Mouse (Mus musculus) lung, embryonic 14.5 days (tissue): ENCODE results near the gene Jun. TPM values are rescaled to one million over a fixed set of nuclear protein-coding genes. Genes with fewer than 3 reads are reported as not detected.

Experiments
- ATAC-seq: fragments of 200-750 bp; cut with Nextera tagmentation; 2 replicates; pipeline ENCODE4 v1.8.0; 2017; ENCODE audit warnings: mild to moderate bottlenecking, moderate TSS enrichment, moderate library complexity; ENCODE audit not compliant: insufficient read depth
- DNase-seq: peaks from one replicate; pipeline ENCODE4 v3.0.0-alpha.2; 2015
- H3K27ac ChIP-seq: fragments of 300-500 bp; sonication (generic); 2 replicates; pipeline ENCODE4 v1.5.1; 2014; ENCODE audit warnings: low read depth, mild to moderate bottlenecking, moderate library complexity
- H3K27me3 ChIP-seq: fragments of 300-500 bp; sonication (generic); 2 replicates; pipeline ENCODE4 v1.6.1; 2014; ENCODE audit warnings: low read length, control low read depth; ENCODE audit not compliant: insufficient read depth
- H3K36me3 ChIP-seq: fragments of 300-500 bp; sonication (generic); 2 replicates; pipeline ENCODE4 v1.6.1; 2014; ENCODE audit warnings: control low read depth; ENCODE audit not compliant: insufficient read depth
- H3K4me1 ChIP-seq: fragments of 300-500 bp; sonication (generic); 2 replicates; pipeline ENCODE4 v1.6.1; 2014; ENCODE audit warnings: antibody characterized with exemption, control low read depth; ENCODE audit not compliant: insufficient read depth
- H3K4me2 ChIP-seq: fragments of 300-500 bp; sonication (generic); 2 replicates; pipeline ENCODE4 v1.6.1; 2014; ENCODE audit warnings: mild to moderate bottlenecking
- H3K4me3 ChIP-seq: fragments of 300-500 bp; sonication (generic); 2 replicates; pipeline ENCODE4 v1.5.1; 2014; ENCODE audit warnings: low read depth, low read length
- H3K9ac ChIP-seq: fragments of 300-500 bp; sonication (generic); 2 replicates; pipeline ENCODE4 v1.6.1; 2014
- H3K9me3 ChIP-seq: fragments of 300-500 bp; sonication (generic); 2 replicates; pipeline ENCODE4 v1.6.1; 2016; ENCODE audit warnings: low read depth, low read length, control low read depth
- CTCF ChIP-seq: IDR thresholded peaks from 2 replicates; pipeline ENCODE4 v1.5.1; 2016; ENCODE audit warnings: antibody characterized with exemption, low read depth
- WGBS: fragments of 180-500 bp; shearing (Covaris S2); extraction: QIAGEN DNeasy Blood & Tissue Kit; methylation state at CpG from one replicate; pipeline ENCODE4 v1.1.7; 2014; 5-methylcytosine and 5-hydroxymethylcytosine counted together
- polyA plus RNA-seq: library from polyadenylated mRNA; unstranded; fragments of >200 nt; fragmentation: Nextera tagmentation; extraction: Ambion mirVana; gene quantifications from 2 replicates; pipeline ENCODE4 v1.2.1, GENCODE M21; 2014

Gene Jun
- polyA plus RNA-seq, 1 experiment from 2014 or later, result 71.5 TPM

DNA sequence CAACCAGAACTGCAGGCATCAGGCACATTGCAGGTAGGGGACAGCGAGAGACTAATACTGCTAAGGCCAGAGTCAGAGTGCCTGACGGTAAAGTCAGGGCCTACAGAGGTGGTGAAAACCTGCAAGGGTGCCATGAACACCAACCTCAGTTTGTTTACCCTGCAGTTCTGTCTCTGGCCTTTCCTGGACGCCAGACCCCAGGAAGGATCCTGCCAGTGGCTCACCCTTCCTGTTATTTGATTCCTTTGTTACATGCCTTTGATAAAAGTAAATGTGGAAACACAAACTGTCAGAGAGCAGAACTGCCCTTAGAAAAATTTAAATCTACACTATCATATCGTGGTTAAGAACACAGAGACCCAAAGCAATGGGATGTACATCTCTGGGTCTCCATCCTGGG, 20.9 kb downstream of the Jun start:
- no peaks in the 10 kb centered on the region for H3K36me3 ChIP-seq
- no peak overlapping the region for H3K9ac ChIP-seq
- H3K9me3 ChIP-seq, result no peaks in the 10 kb centered on the region
- H3K4me1 ChIP-seq, result no peaks in the 10 kb centered on the region
- H3K27ac ChIP-seq, result no peak overlapping the region
- no peak for DNase-seq
- H3K4me3 ChIP-seq, result no peak overlapping the region
- H3K27me3 ChIP-seq, result no peaks in the 10 kb centered on the region
- WGBS, result 39% methylated on average over 4 of the region's 4 CpGs
- ATAC-seq, result no peak
- TF ChIP-seq CTCF, result no peak
- H3K4me2 ChIP-seq, result no peak overlapping the region

DNA sequence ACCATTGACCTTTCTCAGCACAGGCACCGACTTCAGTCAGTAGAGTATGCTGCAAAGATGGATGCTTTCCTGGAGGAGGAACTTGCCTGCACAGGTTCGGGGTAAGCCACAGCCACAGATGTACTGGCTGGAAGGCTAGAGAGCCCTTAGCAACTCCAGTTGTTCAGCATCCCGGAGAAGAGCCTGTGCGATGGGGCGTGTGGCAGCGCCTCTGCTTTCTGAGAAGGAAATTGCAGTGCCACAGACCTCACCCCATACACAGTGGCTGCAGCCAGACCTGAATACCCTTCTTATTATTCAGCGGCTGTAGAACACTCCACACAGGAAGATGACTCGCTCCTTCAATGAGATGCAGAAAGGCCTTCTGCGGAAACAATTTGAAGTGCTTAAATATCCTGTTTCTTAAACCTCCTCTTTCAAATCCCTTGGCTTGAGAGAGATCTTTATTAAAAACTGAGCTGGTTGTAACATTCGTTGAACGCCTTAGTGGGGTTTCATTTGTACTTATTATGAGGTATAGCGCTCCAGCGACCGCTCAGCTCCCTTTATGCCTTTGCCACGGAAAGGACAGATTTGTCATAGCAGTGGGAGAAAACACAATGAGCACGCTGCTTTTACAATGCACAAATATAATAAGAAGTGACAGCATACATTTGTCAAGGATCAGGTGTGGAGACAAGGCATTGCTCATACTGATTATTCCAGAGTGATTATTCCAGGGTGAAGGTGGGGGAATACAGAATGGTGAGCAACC, 26.0 kb downstream of the Jun start:
- Histone ChIP-seq H3K4me1 (no peaks in the 10 kb centered on the region), H3K36me3 (no peaks in the 10 kb centered on the region), H3K4me3 (no peak overlapping the region), H3K27me3 (no peaks in the 10 kb centered on the region), H3K9me3 (no peaks in the 10 kb centered on the region), H3K9ac (no peak overlapping the region), H3K27ac (no peak overlapping the region), H3K4me2 (no peak overlapping the region)
- no peak for TF ChIP-seq CTCF
- DNase-seq (no peak), ATAC-seq (no peak)
- 80% methylated on average over 16 of the region's 16 CpGs for WGBS

DNA sequence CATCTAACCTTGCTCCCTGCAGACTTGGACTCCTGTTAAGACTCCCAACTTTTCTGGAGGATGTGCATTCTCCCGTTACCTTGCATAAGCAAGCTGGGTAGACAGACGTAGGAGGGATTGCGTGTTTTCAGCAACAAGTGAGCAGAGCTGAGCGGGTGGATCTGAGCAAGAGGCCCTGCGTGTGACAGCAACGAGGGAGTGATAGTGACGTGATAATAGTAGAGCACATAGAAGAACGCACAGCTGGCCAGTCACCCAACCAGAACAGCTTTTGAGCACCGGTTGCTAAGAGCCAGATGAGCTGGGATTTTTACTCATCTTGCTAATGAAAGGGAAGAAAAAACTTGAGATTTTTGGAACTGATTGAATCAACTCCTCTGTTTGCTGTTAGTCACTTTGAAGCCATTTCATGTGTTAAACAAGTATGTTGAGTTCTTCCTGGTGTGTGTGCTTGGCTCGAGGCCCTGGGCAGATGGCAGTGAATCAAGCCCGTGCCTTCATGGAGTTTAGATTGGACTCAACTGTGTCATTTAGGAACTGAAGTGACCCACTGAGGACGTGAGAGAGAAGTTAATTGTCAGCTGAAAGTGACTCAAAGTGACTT, 28.6 kb downstream of the Jun start:
- no peak overlapping the region for H3K27ac ChIP-seq
- H3K4me2 ChIP-seq, result no peak overlapping the region
- no peaks in the 10 kb centered on the region for H3K36me3 ChIP-seq
- H3K27me3 ChIP-seq, result no peaks in the 10 kb centered on the region
- DNase-seq (no peak), ATAC-seq (no peak)
- no peaks in the 10 kb centered on the region for H3K4me1 ChIP-seq
- WGBS, result 60% methylated on average over 12 of the region's 12 CpGs
- H3K9me3 ChIP-seq, result no peaks in the 10 kb centered on the region
- H3K4me3 ChIP-seq, result no peak overlapping the region
- TF ChIP-seq CTCF, result no peak
- no peak overlapping the region for H3K9ac ChIP-seq

DNA sequence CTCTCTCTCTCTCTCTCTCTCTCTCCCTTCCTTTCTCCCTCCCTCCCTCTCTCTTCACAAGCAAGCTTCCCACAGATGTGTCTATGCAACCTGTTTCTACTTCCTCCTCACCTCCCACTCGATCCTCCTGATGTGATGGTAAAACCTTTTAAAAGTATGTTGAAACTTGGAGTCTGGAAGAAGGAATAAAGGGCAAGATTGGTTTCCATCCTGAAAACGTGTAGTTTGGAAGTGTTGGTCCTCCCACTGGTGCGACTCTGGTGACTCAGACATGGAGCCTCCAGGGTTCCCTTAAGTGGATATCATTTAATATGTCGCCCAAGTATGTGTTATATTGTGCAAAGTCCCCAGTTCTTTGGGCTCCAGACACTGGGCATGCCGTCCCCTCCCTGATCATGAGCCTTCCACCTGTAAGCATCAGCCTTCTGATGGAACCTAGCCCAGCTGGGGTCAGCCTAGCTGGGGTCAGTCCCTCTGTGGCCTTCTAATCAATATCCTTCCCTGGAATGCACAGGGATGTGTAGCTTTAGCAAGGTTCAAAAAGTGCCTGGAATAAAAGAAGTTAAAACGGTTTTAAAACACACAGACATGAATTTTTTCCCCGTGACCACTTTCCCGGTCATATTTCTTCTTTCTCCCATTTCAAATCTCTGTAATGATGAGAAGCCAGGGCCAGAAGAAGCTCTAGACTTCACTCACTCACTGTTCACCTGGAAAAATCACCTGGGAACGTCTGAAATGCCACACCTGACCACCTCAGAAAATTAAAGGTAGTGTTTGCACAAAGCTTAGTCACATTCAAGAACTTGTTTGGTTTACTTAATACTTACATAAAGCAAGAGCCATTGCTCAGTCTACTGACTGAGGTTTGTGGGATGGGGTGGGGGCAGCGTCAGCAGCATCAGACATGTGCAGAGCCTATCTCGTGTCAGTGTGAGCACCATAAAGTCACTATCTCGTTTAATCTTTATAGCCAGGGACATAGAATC, 30.1 kb downstream of the Jun start:
- no peak for ATAC-seq
- WGBS, result 64% methylated on average over 12 of the region's 12 CpGs

DNA sequence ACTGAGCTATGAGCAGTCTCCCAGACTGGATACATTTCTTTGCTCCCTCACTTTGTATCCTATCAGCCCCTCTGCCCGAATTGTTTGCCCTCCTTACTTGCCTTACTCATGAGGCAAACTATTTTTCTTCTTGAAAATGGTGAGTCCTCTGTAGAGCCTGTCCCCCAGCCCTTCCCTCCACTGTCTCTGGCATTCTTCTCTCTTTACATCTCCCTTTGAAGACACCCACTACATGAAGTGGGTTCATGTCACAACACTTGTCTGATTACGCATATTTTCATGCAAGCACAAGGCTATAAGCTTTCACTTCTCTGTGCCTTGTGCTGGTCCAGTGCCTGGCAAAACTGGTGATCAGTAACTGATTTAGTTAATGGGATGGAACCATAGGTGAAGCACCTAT, 31.8 kb downstream of the Jun start:
- no peak overlapping the region for H3K27ac ChIP-seq
- DNase-seq (no peak), ATAC-seq (no peak)
- no peaks in the 10 kb centered on the region for H3K36me3 ChIP-seq
- TF ChIP-seq CTCF, result no peak
- H3K4me1 ChIP-seq, result no peaks in the 10 kb centered on the region
- H3K4me3 ChIP-seq, result no peak overlapping the region
- H3K27me3 ChIP-seq, result no peaks in the 10 kb centered on the region
- WGBS, result 77% methylated on average over 2 of the region's 2 CpGs
- no peaks in the 10 kb centered on the region for H3K9me3 ChIP-seq
- H3K9ac ChIP-seq, result no peak overlapping the region
- no peak overlapping the region for H3K4me2 ChIP-seq

More for the DNA sequence above, 30.1 kb downstream of the Jun start:
- Histone ChIP-seq H3K4me1 (no peaks in the 10 kb centered on the region), H3K27me3 (no peaks in the 10 kb centered on the region), H3K9ac (no peak overlapping the region), H3K36me3 (no peaks in the 10 kb centered on the region), H3K4me3 (no peak overlapping the region), H3K9me3 (no peaks in the 10 kb centered on the region), H3K4me2 (no peak overlapping the region), H3K27ac (no peak overlapping the region)
- TF ChIP-seq CTCF, result no peak
- DNase-seq, result no peak

DNA sequence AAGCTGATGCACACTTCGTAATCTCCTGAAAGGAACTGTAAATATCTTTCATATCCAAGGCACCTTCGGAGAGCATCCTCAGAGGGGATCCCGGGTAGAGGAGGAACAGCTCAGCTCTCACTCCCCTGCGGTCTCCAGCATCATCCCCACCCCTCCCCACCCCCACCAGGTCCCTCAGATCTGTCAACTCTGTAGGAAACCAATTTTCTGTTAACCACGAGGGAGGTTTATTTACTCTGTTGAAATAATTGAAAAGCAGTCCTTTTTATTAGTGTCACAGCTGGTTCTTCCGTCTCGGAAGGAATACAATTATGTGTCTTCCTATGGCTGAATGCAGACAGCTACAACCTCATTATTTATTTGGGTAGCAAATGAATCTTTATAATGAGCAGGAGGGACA, 33.8 kb downstream of the Jun start:
- Histone ChIP-seq H3K4me3 (no peak overlapping the region), H3K9ac (no peak overlapping the region), H3K9me3 (no peaks in the 10 kb centered on the region), H3K27me3 (no peaks in the 10 kb centered on the region), H3K4me1 (no peaks in the 10 kb centered on the region), H3K27ac (no peak overlapping the region), H3K36me3 (no peaks in the 10 kb centered on the region), H3K4me2 (no peak overlapping the region)
- 28% methylated on average over 7 of the region's 7 CpGs for WGBS
- DNase-seq, result no peak
- no peak for TF ChIP-seq CTCF
- no peak for ATAC-seq

DNA sequence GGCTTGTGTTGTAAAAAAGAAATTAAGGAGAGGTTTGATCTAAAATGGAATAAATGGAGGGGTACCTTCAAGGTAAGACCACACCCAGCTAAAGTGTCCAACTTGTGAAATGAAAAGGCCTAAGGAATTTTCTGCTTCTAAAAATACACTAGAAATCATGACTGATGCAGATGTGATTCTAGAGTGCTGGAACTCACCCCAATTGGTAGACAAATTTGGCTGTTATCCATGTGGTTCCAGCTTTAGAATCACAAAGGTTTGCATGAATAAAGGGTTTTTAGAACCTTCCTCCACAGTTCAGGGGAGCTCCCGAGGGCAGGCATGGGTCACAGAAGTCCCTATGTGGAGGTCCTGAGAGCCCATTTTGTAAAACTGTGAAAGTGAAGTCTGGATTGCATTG, 39.3 kb downstream of the Jun start:
- no peak for ATAC-seq
- no peaks in the 10 kb centered on the region for H3K4me1 ChIP-seq

More for the DNA sequence above, 39.3 kb downstream of the Jun start:
- Histone ChIP-seq H3K4me2 (no peak overlapping the region), H3K27me3 (no peaks in the 10 kb centered on the region), H3K36me3 (no peaks in the 10 kb centered on the region), H3K9ac (no peak overlapping the region), H3K27ac (no peak overlapping the region), H3K9me3 (no peaks in the 10 kb centered on the region), H3K4me3 (no peak overlapping the region)
- no peak for DNase-seq
- no peak for TF ChIP-seq CTCF
- WGBS, result 71% methylated on average over 1 of the region's 1 CpGs
